Mouse (Mus musculus): Measurements from ENCODE around the gene Thop1. TPM values are rescaled to one million over a fixed set of nuclear protein-coding genes. Genes with fewer than 3 reads are reported as not detected.

The Thop1 gene
- polyA plus RNA-seq, 1 experiment from 2014 or later = 70.0 TPM

DNA sequence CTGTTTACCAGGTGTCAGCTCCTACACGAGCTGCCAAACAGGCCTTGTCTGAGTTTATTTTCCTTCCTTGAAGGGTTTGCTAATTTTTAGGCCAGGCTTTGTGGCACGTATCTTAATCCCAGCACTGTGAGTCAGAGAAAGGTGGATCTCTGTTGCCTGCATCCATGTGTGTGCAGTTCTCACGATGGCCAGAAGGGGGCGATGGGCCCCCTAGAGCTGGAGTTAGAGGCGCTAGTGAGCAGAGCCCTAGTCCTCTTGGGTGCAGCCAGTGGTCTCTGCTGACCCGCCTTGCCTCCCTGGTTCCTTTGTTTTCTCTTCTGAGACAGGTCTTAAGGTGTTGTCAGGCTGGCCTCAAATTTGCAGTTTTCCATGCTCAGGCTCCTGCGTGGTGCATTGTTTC lies 3.6 kb downstream of the Thop1 start:
- 63% methylated on average over 7 of the region's 7 CpGs for WGBS
- H3K4me1 ChIP-seq (ENCODE audit: insufficient read depth, low read length) = peaks cover 17% of the 10 kb centered on the region
- no peak overlapping the region for H3K4me2 ChIP-seq (replicated peaks; ENCODE audit: low read depth, low read length)
- no peak for ATAC-seq (ENCODE audit: low FRiP score, low TSS enrichment)
- H3K27me3 ChIP-seq (ENCODE audit: insufficient read depth, low read length) = no peaks in the 10 kb centered on the region
- no peak overlapping the region for H3K4me3 ChIP-seq (ENCODE audit: low read length)
- peaks cover 36% of the 10 kb centered on the region for H3K36me3 ChIP-seq (ENCODE audit: insufficient read depth, low read length)
- H3K9ac ChIP-seq (replicated peaks; ENCODE audit: low read length) = no peak overlapping the region
- H3K27ac ChIP-seq (ENCODE audit: low read length) = no peak overlapping the region
- no peaks in the 10 kb centered on the region for H3K9me3 ChIP-seq (ENCODE audit: low read length)

DNA sequence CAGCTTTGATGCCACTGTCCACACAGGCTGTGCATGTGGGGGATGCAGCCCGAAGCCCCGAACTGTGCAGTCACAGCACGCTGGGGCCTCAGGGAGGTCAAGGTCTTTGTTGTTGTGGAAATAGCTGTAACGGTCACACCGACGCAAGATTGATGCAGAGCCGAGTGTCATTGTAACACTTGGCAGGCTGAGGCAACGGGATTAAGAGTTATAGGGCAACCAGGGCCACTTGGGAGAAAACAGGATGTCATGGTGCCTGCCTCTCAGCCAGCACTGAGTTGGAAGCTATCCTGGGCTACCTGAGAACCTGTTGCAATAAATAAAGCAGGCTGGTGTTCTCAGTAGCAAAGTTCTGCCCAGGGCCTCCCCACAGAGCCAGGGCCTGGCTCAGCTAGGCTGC lies 5.9 kb downstream of the Thop1 start:
- Histone ChIP-seq H3K27ac (ENCODE audit: low read length) (no peak overlapping the region), H3K27me3 (ENCODE audit: insufficient read depth, low read length) (no peaks in the 10 kb centered on the region), H3K36me3 (ENCODE audit: insufficient read depth, low read length) (peaks cover 58% of the 10 kb centered on the region), H3K4me3 (ENCODE audit: low read length) (no peak overlapping the region), H3K9me3 (ENCODE audit: low read length) (no peaks in the 10 kb centered on the region), H3K9ac (replicated peaks; ENCODE audit: low read length) (no peak overlapping the region), H3K4me2 (replicated peaks; ENCODE audit: low read depth, low read length) (no peak overlapping the region), H3K4me1 (ENCODE audit: insufficient read depth, low read length) (peaks cover 6% of the 10 kb centered on the region)
- ATAC-seq (ENCODE audit: low FRiP score, low TSS enrichment) = no peak
- WGBS = 34% methylated on average over 8 of the region's 8 CpGs

DNA sequence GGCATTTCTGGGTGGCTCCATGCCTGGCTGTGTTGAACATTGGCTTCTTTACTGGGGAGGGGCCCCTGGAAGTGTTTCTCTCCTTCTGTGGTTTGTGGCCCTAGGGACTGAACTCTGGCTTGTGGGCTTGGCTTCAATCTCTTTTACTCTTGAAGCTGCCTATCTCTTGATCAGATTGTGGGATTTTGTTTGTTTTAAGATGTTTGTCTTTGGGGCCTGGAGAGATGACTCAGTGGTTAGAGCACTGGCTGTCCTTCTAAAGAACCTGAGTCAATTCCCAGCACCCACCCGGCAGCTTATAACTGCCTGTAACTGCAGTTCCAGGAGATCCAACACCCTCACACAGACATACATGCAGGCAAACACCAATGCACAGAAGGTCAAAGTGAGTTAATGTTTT lies 6.5 kb downstream of the Thop1 start:
- Histone ChIP-seq H3K9ac (replicated peaks; ENCODE audit: low read length) (no peak overlapping the region), H3K9me3 (ENCODE audit: low read length) (no peaks in the 10 kb centered on the region), H3K36me3 (ENCODE audit: insufficient read depth, low read length) (peaks cover 61% of the 10 kb centered on the region), H3K27me3 (ENCODE audit: insufficient read depth, low read length) (no peaks in the 10 kb centered on the region), H3K4me3 (ENCODE audit: low read length) (no peak overlapping the region), H3K27ac (ENCODE audit: low read length) (no peak overlapping the region), H3K4me2 (replicated peaks; ENCODE audit: low read depth, low read length) (no peak overlapping the region), H3K4me1 (ENCODE audit: insufficient read depth, low read length) (no peaks in the 10 kb centered on the region)
- WGBS = 96% methylated on average over 1 of the region's 1 CpGs
- no peak for ATAC-seq (ENCODE audit: low FRiP score, low TSS enrichment)

DNA sequence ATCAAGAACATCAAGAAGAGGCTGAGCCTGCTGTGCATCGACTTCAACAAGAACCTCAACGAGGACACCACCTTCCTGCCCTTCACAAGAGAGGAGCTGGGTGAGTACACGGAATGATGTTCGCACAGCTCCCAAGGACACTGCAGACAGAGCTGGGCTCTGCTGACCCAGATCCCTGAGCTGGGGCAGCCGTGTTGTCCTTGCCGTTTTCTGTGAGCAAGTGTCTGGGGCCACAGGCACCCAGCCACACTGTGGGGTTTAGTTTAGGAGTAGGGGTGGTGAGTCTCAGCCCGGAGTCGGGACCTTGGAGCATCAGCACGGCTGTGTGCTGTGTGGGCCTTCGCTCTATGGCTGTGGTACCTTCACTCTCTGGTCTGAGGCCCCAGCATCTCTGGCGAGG lies 8.1 kb downstream of the Thop1 start:
- Histone ChIP-seq H3K4me3 (ENCODE audit: low read length) (no peak overlapping the region), H3K27ac (ENCODE audit: low read length) (no peak overlapping the region), H3K27me3 (ENCODE audit: insufficient read depth, low read length) (no peaks in the 10 kb centered on the region), H3K4me1 (ENCODE audit: insufficient read depth, low read length) (no peaks in the 10 kb centered on the region), H3K9ac (replicated peaks; ENCODE audit: low read length) (no peak overlapping the region), H3K36me3 (ENCODE audit: insufficient read depth, low read length) (peaks cover 71% of the 10 kb centered on the region), H3K4me2 (replicated peaks; ENCODE audit: low read depth, low read length) (no peak overlapping the region), H3K9me3 (ENCODE audit: low read length) (no peaks in the 10 kb centered on the region)
- WGBS = 95% methylated on average over 11 of the region's 11 CpGs
- ATAC-seq (ENCODE audit: low FRiP score, low TSS enrichment) = no peak

DNA sequence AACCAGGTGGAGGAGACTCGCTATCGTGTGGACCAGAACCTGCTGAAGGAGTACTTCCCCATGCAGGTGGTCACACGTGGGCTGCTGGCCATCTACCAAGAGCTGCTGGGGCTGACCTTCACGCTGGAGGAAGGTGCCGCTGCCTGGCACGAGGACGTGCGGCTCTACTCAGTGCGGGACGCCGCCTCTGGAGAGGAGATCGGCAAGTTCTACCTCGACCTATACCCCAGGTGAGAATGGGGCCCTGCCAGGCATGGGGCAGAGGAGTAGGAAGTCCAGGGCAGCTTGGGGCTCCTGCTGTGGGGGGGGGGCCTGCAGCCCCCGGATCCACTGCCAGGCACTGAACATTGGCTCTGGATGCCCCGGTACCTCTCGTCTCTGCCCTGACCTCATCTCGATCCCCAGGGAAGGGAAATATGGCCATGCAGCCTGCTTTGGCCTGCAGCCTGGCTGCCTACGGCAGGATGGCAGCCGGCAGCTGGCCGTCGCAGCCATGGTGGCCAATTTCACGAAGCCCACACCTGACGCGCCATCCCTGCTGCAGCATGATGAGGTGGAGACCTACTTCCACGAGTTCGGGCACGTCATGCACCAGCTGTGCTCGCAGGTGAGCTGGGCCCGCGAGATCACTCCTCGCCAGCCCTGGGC lies 10.3 kb downstream of the Thop1 start:
- Histone ChIP-seq H3K27me3 (ENCODE audit: insufficient read depth, low read length) (no peaks in the 10 kb centered on the region), H3K36me3 (ENCODE audit: insufficient read depth, low read length) (peaks cover 57% of the 10 kb centered on the region), H3K4me1 (ENCODE audit: insufficient read depth, low read length) (no peaks in the 10 kb centered on the region), H3K4me2 (replicated peaks; ENCODE audit: low read depth, low read length) (no peak overlapping the region), H3K9ac (replicated peaks; ENCODE audit: low read length) (no peak overlapping the region), H3K27ac (ENCODE audit: low read length) (no peak overlapping the region), H3K4me3 (ENCODE audit: low read length) (no peak overlapping the region), H3K9me3 (ENCODE audit: low read length) (no peaks in the 10 kb centered on the region)
- 94% methylated on average over 31 of the region's 31 CpGs for WGBS
- no peak for ATAC-seq (ENCODE audit: low FRiP score, low TSS enrichment)

DNA sequence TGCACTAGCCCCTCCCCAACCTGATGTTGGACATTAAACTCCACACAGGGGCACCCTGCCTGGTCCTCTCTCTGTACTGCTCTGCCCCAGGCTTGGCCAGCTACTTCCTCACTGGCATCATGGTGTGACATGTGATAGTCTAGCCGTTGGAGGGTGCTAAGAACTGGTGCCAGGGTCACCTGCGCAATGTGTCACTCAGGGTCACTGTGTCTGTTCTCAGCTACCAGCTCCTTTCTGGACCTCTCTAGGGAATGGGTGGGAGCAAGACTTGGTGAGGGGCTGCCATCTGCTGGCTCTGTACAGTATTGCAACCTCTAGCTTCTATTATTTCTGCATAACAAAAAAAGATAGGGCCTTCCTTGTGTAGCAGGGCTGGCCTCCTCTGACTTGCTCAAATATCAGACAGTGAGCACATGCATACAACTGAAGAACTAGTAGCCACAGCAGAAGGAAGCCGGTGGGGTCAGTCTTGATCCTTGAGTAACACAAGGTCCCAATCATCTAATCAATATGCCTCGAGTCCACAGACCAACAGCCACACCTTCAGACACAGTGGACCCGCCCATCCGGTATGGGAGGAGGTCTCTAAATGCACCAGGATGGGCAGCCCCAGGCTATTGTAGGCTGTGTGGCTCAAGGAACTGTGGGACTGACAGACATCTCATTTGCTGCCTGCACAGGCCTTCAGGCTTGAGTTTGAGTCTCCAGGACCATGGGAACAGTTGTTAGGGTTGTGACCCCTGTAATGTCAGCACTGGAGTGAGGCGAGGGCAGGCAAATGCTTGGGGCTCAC lies 12.5 kb downstream of the Thop1 start:
- ATAC-seq (ENCODE audit: low FRiP score, low TSS enrichment) = peak; percentile 31; the same call in 1 of the 2 replicates
- H3K4me3 ChIP-seq (ENCODE audit: low read length) = no peak overlapping the region
- 80% methylated on average over 7 of the region's 7 CpGs for WGBS
- H3K27ac ChIP-seq (ENCODE audit: low read length) = no peak overlapping the region
- H3K27me3 ChIP-seq (ENCODE audit: insufficient read depth, low read length) = no peaks in the 10 kb centered on the region
- H3K9me3 ChIP-seq (ENCODE audit: low read length) = peaks cover 2% of the 10 kb centered on the region; the same call in 1 of the 2 replicates
- no peak overlapping the region for H3K4me2 ChIP-seq (replicated peaks; ENCODE audit: low read depth, low read length)
- H3K36me3 ChIP-seq (ENCODE audit: insufficient read depth, low read length) = peaks cover 49% of the 10 kb centered on the region
- H3K9ac ChIP-seq (replicated peaks; ENCODE audit: low read length) = no peak overlapping the region
- no peaks in the 10 kb centered on the region for H3K4me1 ChIP-seq (ENCODE audit: insufficient read depth, low read length)

DNA sequence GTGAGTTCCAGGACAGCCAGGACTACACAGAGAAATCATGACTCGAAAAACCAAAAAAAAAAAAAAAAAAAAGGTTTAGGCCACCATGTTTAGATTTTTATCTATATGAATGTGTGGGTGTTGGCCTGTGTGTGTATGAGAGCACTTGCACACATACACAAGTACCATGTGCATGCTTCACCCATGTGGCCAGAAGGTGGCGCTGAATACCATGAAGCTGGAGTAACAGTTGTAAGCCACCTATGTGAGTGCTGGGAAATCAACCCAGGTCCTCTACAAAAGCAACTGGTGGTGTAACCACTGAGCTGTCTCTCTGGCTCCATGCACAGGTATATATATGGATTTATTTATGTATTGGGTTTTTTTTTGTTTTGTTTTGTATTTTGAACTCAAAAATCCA lies 17.2 kb downstream of the Thop1 start:
- Histone ChIP-seq H3K4me2 (replicated peaks; ENCODE audit: low read depth, low read length) (no peak overlapping the region), H3K9ac (replicated peaks; ENCODE audit: low read length) (no peak overlapping the region), H3K27ac (ENCODE audit: low read length) (no peak overlapping the region), H3K36me3 (ENCODE audit: insufficient read depth, low read length) (peaks cover 9% of the 10 kb centered on the region), H3K4me3 (ENCODE audit: low read length) (no peak overlapping the region), H3K4me1 (ENCODE audit: insufficient read depth, low read length) (no peaks in the 10 kb centered on the region), H3K9me3 (ENCODE audit: low read length) (peaks cover 2% of the 10 kb centered on the region; the same call in 1 of the 2 replicates), H3K27me3 (ENCODE audit: insufficient read depth, low read length) (no peaks in the 10 kb centered on the region)
- ATAC-seq (ENCODE audit: low FRiP score, low TSS enrichment) = no peak
- WGBS = 46% methylated on average over 2 of the region's 2 CpGs

DNA sequence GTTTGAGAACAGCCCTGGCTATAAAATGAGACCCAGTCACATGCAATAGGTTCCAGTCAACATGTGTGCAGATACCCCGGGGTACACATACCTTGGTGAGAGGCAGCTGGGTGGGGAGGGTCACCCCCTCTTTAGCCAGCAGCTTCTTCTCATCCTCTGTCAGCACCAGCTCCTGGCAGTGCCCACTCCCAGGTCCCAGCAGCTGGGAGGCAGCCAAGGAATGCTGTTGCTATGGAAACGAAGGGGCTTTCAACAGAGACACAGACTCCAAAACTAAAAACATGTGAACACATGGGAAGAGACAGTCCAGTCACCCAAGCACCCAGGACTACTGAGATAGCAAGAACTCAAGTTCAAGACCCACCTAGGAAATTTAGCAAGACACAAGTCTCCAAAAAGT lies 19.4 kb downstream of the Thop1 start:
- Histone ChIP-seq H3K9me3 (ENCODE audit: low read length) (peaks cover 2% of the 10 kb centered on the region; the same call in 1 of the 2 replicates), H3K4me3 (ENCODE audit: low read length) (no peak overlapping the region), H3K9ac (replicated peaks; ENCODE audit: low read length) (no peak overlapping the region), H3K4me2 (replicated peaks; ENCODE audit: low read depth, low read length) (no peak overlapping the region), H3K27me3 (ENCODE audit: insufficient read depth, low read length) (no peaks in the 10 kb centered on the region), H3K36me3 (ENCODE audit: insufficient read depth, low read length) (no peaks in the 10 kb centered on the region), H3K4me1 (ENCODE audit: insufficient read depth, low read length) (no peaks in the 10 kb centered on the region), H3K27ac (ENCODE audit: low read length) (no peak overlapping the region)
- WGBS = 66% methylated on average over 2 of the region's 2 CpGs
- ATAC-seq (ENCODE audit: low FRiP score, low TSS enrichment) = no peak

DNA sequence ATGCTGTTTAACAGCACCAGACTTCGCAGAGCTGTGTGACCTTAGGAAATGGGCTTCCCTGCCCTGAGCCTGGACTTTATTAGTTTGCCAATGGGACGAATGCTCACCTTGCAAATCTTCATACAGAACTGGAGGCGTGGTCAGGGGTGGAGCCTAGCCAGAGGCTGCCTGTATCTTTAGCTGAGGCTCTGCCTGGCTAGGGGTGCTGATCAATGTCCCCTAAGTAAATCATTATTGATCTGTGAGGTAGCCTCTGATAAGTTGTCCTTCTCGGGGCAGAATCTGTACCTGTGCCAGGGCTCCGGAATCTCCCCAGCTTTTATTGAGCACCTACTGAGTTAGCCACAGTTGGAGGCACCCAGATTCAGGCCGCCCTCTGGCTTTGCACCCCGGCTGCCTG lies 20.8 kb downstream of the Thop1 start:
- H3K4me3 ChIP-seq (ENCODE audit: low read length) = no peak overlapping the region
- H3K36me3 ChIP-seq (ENCODE audit: insufficient read depth, low read length) = no peaks in the 10 kb centered on the region
- H3K9ac ChIP-seq (replicated peaks; ENCODE audit: low read length) = no peak overlapping the region
- no peak overlapping the region for H3K4me2 ChIP-seq (replicated peaks; ENCODE audit: low read depth, low read length)
- no peaks in the 10 kb centered on the region for H3K4me1 ChIP-seq (ENCODE audit: insufficient read depth, low read length)
- 74% methylated on average over 7 of the region's 7 CpGs for WGBS
- H3K9me3 ChIP-seq (ENCODE audit: low read length) = peaks cover 2% of the 10 kb centered on the region; the same call in 1 of the 2 replicates
- ATAC-seq (ENCODE audit: low FRiP score, low TSS enrichment) = no peak
- H3K27me3 ChIP-seq (ENCODE audit: insufficient read depth, low read length) = no peaks in the 10 kb centered on the region
- no peak overlapping the region for H3K27ac ChIP-seq (ENCODE audit: low read length)
